Mouse (Mus musculus) left cerebral cortex, postnatal 4 days (tissue): ENCODE data around the gene Arf6. TPM values are rescaled to one million over a fixed set of nuclear protein-coding genes. Genes with fewer than 3 reads are reported as not detected.
A peak's percentile ranks its signal among the peaks of the same experiment; 100 is the strongest.
"Not testable (repeated sequence)": the region's sequence is repeated elsewhere in the genome, so short reads cannot be mapped to it uniquely, and the experiment has no call there.

ENCODE experiments used
- DNase-seq: peaks from one replicate; pipeline ENCODE4 v3.0.0-alpha.2; 2022
- intact Hi-C: fragments of 180-260 bp; cut with DNase I; formaldehyde crosslinking; loops from one replicate; pipeline ENCODE4 v1.15.1; 2025
- total RNA-seq, 2 experiments: library from RNA; stranded (reverse); gene quantifications; 2 replicates each; pipeline ENCODE4 v1.2.3; 2021

The Arf6 gene
- total RNA-seq = 10 to 100 TPM; 70.7 to 71.8 TPM

GRCm38 (mm10) chr12:69371854-69372671 is at the start of gene Arf6, which contains the start of gene Gm9887:
Arf6 (plus strand) TSS chr12:69372150.
Gm9887 (minus strand) TSS chr12:69372458.
- peak; percentile 99 for DNase-seq
- intact Hi-C loops = loop anchor here (5.0 to 10.0 kb wide), 2 partner anchors 83 to 210 kb away; partner anchors contain the start of gene Vcpkmt

DNA sequence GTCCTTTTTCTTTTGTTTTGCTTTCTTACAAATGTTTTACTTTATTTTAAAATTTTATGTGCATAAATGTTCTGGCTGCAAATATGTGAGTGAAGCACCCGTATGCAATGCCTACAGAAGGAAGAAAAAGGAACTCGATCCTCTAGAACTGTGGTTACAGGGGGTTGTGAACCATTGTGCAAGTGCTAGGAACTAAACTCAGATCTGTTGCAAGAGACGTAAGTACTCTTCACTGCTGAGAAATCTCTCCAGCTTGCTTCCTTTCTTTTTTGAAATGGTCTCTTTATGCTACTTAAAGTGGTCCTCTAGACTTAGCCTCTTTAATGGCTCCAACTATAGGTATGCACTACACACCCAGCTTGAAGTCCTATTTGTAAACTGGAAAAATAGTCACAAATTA is 40.8 kb upstream of the Arf6 start:
- no peak for DNase-seq
- intact Hi-C loops = no loop called here

GRCm38 (mm10) chr12:69332147-69332546 is 39.8 kb upstream of the Arf6 start:
- intact Hi-C loops = no loop called here
- no peak for DNase-seq

DNA sequence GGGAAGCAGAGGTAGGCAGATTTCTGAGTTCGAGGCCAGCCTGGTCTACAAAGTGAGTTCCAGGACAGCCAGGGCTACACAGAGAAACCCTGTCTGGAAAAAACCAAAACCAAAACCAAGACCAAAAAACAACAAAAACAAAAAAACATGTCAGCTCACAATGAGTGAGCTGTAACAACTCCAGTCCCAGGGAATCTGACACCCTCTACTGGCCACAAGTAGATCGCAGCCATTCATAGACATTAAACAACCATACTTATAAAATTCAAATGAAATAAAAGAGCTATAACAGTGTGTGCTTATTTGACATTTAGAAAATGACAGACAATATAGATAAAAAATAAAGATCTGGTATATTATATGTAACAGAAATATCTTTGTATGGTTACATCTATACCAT is 38.4 kb upstream of the Arf6 start:
- DNase-seq = peak; percentile 8
- intact Hi-C loops = no loop called here

GRCm38 (mm10) chr12:69349928-69350327 is 22.0 kb upstream of the Arf6 start:
- intact Hi-C loops = loop anchor here (5.0 kb wide), 2 partner anchors 38 to 237 kb away; no protein-coding TSS in a partner anchor
- no peak for DNase-seq

GRCm38 (mm10) chr12:69351685-69352084 is 20.3 kb upstream of the Arf6 start:
- intact Hi-C loops = loop anchor here (5.0 kb wide), 1 partner anchor 236 kb away; no protein-coding TSS in a partner anchor
- no peak for DNase-seq

GRCm38 (mm10) chr12:69356546-69357299 is 15.2 kb upstream of the Arf6 start, which contains the start of gene Nemf:
Nemf (minus strand) TSS chr12:69357165.
- intact Hi-C loops = no loop called here
- peak; percentile 81 for DNase-seq

DNA sequence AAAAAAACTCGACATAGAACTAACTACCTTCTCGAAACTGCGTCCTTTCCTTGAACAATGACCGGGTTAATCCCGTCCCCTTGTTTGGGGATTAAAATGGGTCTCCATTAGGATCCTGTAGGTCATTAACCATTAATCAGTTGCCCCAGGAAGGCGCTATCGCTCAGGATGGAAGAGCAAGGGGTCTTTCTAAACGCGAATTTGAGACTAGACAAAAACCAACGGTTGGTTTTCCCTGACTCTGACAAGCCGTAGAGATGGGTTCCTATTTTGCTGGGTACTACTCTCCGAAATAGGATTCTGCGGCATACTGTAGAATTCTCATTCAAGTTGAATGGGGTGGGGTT is 14.7 kb upstream of the Arf6 start:
- DNase-seq = peak; percentile 13
- intact Hi-C loops = no loop called here

- peak; percentile 10 for DNase-seq
- intact Hi-C loops = no loop called here
Measured at GRCm38 (mm10) chr12:69360655-69360996, 11.3 kb upstream of the Arf6 start.

GRCm38 (mm10) chr12:69360997-69361899 is 10.7 kb upstream of the Arf6 start:
- DNase-seq = peak; percentile 98
- intact Hi-C loops = not testable (repeated sequence)

DNA sequence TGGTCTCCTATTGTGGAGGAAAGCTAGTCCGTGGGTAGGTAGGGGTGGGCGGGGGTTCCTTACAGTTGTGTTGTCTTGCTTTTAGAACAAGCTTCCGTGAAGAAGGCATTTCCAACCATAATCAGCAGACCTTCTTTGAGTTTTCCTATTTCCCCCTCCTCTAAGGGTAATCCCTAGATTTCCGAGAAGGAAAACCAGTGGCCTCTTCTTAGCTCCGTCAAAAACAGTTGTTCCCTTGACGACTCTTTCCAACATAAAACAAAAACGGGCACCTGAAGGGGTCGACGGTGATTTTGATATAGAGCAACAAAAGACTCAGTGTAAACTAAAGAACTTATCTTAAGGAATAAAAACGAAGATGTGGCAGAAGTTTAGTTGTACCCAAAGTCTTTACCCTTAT is 10.0 kb upstream of the Arf6 start:
- intact Hi-C loops = no loop called here
- DNase-seq = no peak

DNA sequence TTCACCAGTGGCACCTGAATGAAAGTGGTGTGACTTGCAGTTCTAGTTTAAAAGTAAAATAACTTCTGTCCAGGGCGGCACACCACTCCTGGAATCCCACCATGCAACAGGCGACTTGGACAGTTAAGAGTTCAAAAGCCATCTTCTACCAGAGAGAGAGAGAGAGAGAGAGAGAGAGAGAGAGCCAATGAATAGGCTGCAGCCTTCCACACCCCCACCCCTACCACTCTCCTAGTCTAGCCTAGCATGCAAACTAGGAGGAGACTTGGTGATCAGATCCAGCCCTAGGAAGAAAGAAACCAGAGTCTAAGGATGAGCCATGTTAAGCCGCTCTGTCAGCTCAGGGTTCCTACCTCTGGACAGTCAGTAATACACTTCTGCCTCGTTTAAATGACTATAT is 9.6 kb upstream of the Arf6 start:
- intact Hi-C loops = no loop called here
- no peak for DNase-seq

GRCm38 (mm10) chr12:69363110-69363509 is 8.8 kb upstream of the Arf6 start:
- DNase-seq, intact Hi-C loops: not testable (repeated sequence)

DNA sequence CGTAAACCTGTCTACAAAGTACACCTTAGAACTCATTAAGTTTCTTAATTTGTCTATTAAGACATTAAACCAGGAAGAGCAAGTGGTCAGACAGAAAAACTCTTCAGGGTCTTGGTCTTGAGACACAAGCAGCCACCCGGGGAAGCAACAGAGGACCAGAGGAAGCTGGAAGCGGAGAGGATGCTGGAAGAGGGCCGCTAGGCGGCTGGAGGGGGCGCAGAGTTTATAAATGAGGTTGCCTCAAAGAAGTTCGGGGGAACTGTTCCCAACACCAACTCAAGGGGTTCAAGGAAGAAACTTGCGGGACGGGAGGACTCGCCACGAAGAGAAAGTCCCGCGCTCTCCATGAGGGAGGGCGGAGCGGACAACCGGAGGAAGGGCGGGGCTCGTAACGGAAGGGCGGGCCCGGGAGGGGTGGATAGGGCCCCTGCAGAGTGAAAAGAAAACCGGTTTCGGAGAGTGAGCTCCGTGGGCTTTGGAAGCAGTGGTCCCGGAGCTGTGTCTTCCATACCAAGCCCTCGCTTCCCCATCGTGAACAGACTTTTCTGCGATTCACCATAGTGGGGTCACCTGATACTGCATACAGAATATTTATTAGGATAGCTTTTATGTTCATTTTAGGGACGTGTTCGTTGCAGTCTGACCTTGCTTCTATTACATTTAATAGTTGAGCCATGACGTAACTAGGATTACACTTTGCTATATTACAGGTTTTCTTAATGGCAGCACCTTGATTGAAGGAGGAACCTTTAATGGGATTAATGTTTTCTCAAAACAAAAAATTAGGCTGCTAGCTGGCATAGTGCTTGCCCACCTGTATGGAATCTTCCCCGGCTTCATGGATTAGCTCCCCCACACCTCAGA is 7.8 kb upstream of the Arf6 start:
- peak; percentile 63 for DNase-seq
- intact Hi-C loops = no loop called here

- no peak for DNase-seq
- intact Hi-C loops = no loop called here
Measured at GRCm38 (mm10) chr12:69365757-69366156, 6.2 kb upstream of the Arf6 start.

- intact Hi-C loops = no loop called here
- no peak for DNase-seq
Measured at GRCm38 (mm10) chr12:69366424-69366823, 5.5 kb upstream of the Arf6 start.

DNA sequence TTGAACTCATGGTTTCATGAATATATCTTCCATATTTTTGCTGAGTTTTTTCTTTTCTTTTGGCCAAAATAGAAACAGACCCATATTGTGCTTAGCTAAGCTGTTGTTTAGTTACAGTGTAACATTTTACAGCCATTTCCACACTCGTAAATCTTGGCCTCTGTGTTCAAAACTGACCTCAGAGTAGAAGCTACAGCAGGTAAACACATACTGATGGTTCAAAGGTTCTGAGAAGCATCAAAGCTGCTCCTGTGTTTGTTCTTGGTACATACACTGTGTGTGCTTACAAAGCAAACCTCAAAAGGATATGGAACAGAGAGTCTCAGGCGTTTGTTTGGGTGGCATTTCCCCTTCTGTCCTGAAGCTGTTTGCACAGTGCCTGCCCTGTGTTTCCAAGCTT is 4.4 kb upstream of the Arf6 start:
- intact Hi-C loops = no loop called here
- DNase-seq = no peak

DNA sequence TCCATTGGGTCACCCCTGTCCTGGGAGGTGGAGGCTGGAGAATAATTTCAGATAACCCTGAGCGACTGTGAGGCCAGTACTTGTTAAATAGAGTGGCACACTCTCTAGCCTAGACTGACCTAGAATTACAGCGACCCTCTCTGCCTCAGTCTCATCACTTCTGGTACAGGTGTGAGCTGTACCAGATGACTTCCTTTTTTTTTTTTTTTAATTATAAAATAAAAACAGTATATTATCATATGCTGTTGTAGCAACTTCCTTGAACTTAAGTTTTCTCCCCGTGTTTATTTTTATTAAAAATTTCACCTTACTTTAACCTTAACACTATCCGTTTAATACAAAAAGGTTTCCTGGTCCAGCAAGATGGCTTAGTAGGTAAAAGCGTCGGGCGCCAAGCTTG is 1.0 kb upstream of the Arf6 start:
- no peak for DNase-seq
- intact Hi-C loops = loop anchor here (5.0 to 10.0 kb wide), 2 partner anchors 84 to 211 kb away; partner anchors contain the start of gene Vcpkmt

DNA sequence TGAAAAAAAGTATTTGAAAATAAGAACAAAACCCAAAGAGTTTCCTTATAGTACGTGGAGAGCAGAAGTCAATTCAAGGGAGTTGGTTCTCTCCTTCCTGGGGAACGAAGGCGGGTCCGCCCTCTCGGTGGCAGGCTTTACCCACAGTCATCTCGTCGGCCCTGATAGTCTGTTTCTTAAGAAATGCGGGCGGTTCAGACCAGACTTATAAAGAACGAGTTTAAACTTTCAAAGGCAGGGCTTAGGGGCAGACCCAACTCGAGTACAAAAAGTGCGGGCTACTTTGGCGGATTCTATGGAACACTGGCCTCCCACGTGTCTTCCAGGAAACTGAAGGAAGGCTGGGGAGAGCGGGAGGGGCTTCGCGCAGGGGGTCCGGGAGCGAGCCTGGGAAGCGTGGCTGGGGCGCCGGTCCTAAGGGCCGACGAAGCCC is 513 bp upstream of the Arf6 start:
- intact Hi-C loops = loop anchor here (5.0 to 10.0 kb wide), 2 partner anchors 83 to 211 kb away; partner anchors contain the start of gene Vcpkmt
- DNase-seq = no peak
